Mouse (Mus musculus): ENCODE measurements around the gene Usp20.

The Usp20 gene

GRCm38 (mm10) chr2:31040043-31040442, 58.0 kb downstream of the Usp20 start:
- in situ Hi-C loops (cut with MboI; ENCODE audit: low sequenced_read_pairs) = no loop called here

GRCm38 (mm10) chr2:31040487-31040886, 58.4 kb downstream of the Usp20 start:
- in situ Hi-C loops (cut with MboI; ENCODE audit: low sequenced_read_pairs) = no loop called here

- in situ Hi-C loops (cut with MboI; ENCODE audit: low sequenced_read_pairs) = no loop called here
Observed at GRCm38 (mm10) chr2:31041386-31041785, 59.3 kb downstream of the Usp20 start.

GRCm38 (mm10) chr2:31042881-31043280, 60.8 kb downstream of the Usp20 start:
- in situ Hi-C loops (cut with MboI; ENCODE audit: low sequenced_read_pairs) = no loop called here

GRCm38 (mm10) chr2:31043856-31044255, 61.8 kb downstream of the Usp20 start:
- in situ Hi-C loops (cut with MboI; ENCODE audit: low sequenced_read_pairs) = no loop called here

GRCm38 (mm10) chr2:31048037-31048436, 66.0 kb downstream of the Usp20 start:
- in situ Hi-C loops (cut with MboI; ENCODE audit: low sequenced_read_pairs) = no loop called here

- in situ Hi-C loops (cut with MboI; ENCODE audit: low sequenced_read_pairs) = no loop called here
Observed at GRCm38 (mm10) chr2:31052441-31052840, 70.4 kb downstream of the Usp20 start.

GRCm38 (mm10) chr2:31053426-31053825, 71.3 kb downstream of the Usp20 start:
- in situ Hi-C loops (cut with MboI; ENCODE audit: low sequenced_read_pairs) = no loop called here

- in situ Hi-C loops (cut with MboI; ENCODE audit: low sequenced_read_pairs) = no loop called here
Observed at GRCm38 (mm10) chr2:31053851-31054340, 71.8 kb downstream of the Usp20 start.

GRCm38 (mm10) chr2:31056070-31056469, 74.0 kb downstream of the Usp20 start:
- in situ Hi-C loops (cut with MboI; ENCODE audit: low sequenced_read_pairs) = no loop called here

GRCm38 (mm10) chr2:31057549-31058177, 75.6 kb downstream of the Usp20 start:
- in situ Hi-C loops (cut with MboI; ENCODE audit: low sequenced_read_pairs) = no loop called here

GRCm38 (mm10) chr2:31058443-31058842, 76.4 kb downstream of the Usp20 start:
- in situ Hi-C loops (cut with MboI; ENCODE audit: low sequenced_read_pairs) = no loop called here

- in situ Hi-C loops (cut with MboI; ENCODE audit: low sequenced_read_pairs) = no loop called here
Observed at GRCm38 (mm10) chr2:31060271-31060670, 78.2 kb downstream of the Usp20 start.

- in situ Hi-C loops (cut with MboI; ENCODE audit: low sequenced_read_pairs) = no loop called here
Observed at GRCm38 (mm10) chr2:31060787-31061730, 79.0 kb downstream of the Usp20 start.

GRCm38 (mm10) chr2:31061868-31062628, 80.0 kb downstream of the Usp20 start:
- in situ Hi-C loops (cut with MboI; ENCODE audit: low sequenced_read_pairs) = no loop called here

- in situ Hi-C loops (cut with MboI; ENCODE audit: low sequenced_read_pairs) = no loop called here
Observed at GRCm38 (mm10) chr2:31066019-31066789, 84.1 kb downstream of the Usp20 start.

GRCm38 (mm10) chr2:31067059-31067595, 85.0 kb downstream of the Usp20 start:
- in situ Hi-C loops (cut with MboI; ENCODE audit: low sequenced_read_pairs) = no loop called here

- in situ Hi-C loops (cut with MboI; ENCODE audit: low sequenced_read_pairs) = no loop called here
Observed at GRCm38 (mm10) chr2:31067696-31068245, 85.7 kb downstream of the Usp20 start.

GRCm38 (mm10) chr2:31068246-31069113, 86.4 kb downstream of the Usp20 start:
- in situ Hi-C loops (cut with MboI; ENCODE audit: low sequenced_read_pairs) = no loop called here
